Mouse (Mus musculus) gonadal fat pad, adult 2 months (tissue): ENCODE results near the gene Gm4985. TPM values are rescaled to one million over a fixed set of nuclear protein-coding genes. Genes with fewer than 3 reads are reported as not detected.
"Not testable (repeated sequence)": the region's sequence is repeated elsewhere in the genome, so short reads cannot be mapped to it uniquely, and the experiment has no call there.

Experiments
- DNase-seq: peaks from one replicate; pipeline ENCODE4 v3.0.0-alpha.2; 2012; ENCODE audit warnings: low read depth
- polyA plus RNA-seq: library from polyadenylated mRNA; depleted of rRNA; stranded (reverse); fragments of >200 nt; gene quantifications from 2 replicates; pipeline ENCODE4 v1.2.3, GENCODE M21; 2012; rRNA removed

Gene Gm4985
- polyA plus RNA-seq, result not detected in 2 replicates

- not testable (repeated sequence) for DNase-seq
Measured at GRCm38 (mm10) chrX:23958834-23959233, at the start of gene Gm4985. Gm4985 (minus strand) TSS chrX:23958934.

- DNase-seq, result no peak
Measured at GRCm38 (mm10) chrX:23954161-23954560, 4.6 kb downstream of the Gm4985 start.

Other genes starting within 250 kb of the Gm4985 start
- not detected in 2 replicates for gene Gm4907, start 76.4 kb downstream of the Gm4985 start, polyA plus RNA-seq